Mouse (Mus musculus) adipose tissue, adult 10 weeks (tissue): Measurements from ENCODE around the gene Gm11238. TPM values are rescaled to one million over a fixed set of nuclear protein-coding genes. Genes with fewer than 3 reads are reported as not detected.

Experiments used
- polyA plus RNA-seq: library from polyadenylated mRNA; stranded (reverse); fragments of 350-450 nt; fragmentation: Illumina TruSeq; extraction: RNeasy Lipid Tissue Mini Kit (QIAGEN cat#74804); gene quantifications from one replicate; pipeline ENCODE4 v1.2.3, GENCODE M21; 2014; ENCODE audit warnings: low read depth, low replicate concordance

Gene Gm11238
- not detected for polyA plus RNA-seq

GRCm38 (mm10) chr4:73607581-73607980 is at the start of gene Gm11238:
TSS of gene Gm11238 (plus strand) at chr4:73607881.

GRCm38 (mm10) chr4:73622684-73623083 is 15.0 kb downstream of the Gm11238 start, which contains the start of gene Gm11237:
TSS of gene Gm11237 (plus strand) at chr4:73622984.

DNA sequence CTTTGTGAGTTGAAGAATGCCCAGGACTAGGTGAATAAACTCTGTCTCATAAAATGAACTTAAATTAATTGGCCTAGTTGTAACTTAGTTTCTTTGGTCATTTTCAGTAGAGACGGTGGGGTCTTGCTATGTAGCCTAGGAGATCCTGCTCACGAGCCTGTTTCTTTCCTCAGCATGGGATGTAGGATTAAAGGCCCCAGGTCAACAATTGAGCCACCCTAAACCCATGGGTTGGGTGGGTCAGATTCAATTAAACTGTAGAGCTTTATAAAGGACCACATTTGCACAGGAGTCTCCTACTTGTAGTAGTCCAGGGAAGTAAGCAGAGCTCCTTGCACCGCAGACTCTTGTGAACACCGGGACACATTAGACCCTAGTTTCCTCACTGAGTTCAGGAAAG is 30.1 kb downstream of the Gm11238 start, which contains the start of gene Gm11236:
Gene Gm11236, plus strand, starts transcription at position 301 of the 400 bp plus-strand sequence.

DNA sequence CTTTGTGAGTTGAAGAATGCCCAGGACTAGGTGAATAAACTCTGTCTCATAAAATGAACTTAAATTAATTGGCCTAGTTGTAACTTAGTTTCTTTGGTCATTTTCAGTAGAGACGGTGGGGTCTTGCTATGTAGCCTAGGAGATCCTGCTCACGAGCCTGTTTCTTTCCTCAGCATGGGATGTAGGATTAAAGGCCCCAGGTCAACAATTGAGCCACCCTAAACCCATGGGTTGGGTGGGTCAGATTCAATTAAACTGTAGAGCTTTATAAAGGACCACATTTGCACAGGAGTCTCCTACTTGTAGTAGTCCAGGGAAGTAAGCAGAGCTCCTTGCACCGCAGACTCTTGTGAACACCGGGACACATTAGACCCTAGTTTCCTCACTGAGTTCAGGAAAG is 60.4 kb downstream of the Gm11238 start, which contains the start of gene Gm11239:
Gene Gm11239, plus strand, starts transcription at position 301 of the 400 bp plus-strand sequence.

GRCm38 (mm10) chr4:73683216-73683615 is 75.5 kb downstream of the Gm11238 start, which contains the start of gene Gm428:
TSS of gene Gm428 (plus strand) at chr4:73683516.

Other genes starting within 250 kb of the Gm11238 start
- not detected for gene Gm11487, start 202.8 kb upstream of the Gm11238 start, polyA plus RNA-seq
- not detected for gene Gm11237, start 15.1 kb downstream of the Gm11238 start, polyA plus RNA-seq
- not detected for gene Gm11236, start 30.2 kb downstream of the Gm11238 start, polyA plus RNA-seq
- gene Gm11239, start 60.5 kb downstream of the Gm11238 start, polyA plus RNA-seq: not detected
- gene Gm428, start 75.6 kb downstream of the Gm11238 start, polyA plus RNA-seq: not detected
- gene Rasef, start 183.1 kb downstream of the Gm11238 start, polyA plus RNA-seq: 16.5 TPM